Mouse (Mus musculus): ENCODE data around the gene Rab3gap2. TPM values are rescaled to one million over a fixed set of nuclear protein-coding genes. Genes with fewer than 3 reads are reported as not detected.

Gene Rab3gap2
- polyA plus RNA-seq, 1 experiment from 2014 or later, result 38.2 TPM

GRCm38 (mm10) chr1:185247429-185248085 is 43.6 kb downstream of the Rab3gap2 start:
- Histone ChIP-seq H3K36me3 (ENCODE audit: inconsistent target) (peaks cover 90% of the 10 kb centered on the region), H3K79me2 (ENCODE audit: inconsistent target) (no peaks in the 10 kb centered on the region; the same call in 1 of the 2 replicates), H3K4me3 (ENCODE audit: inconsistent target) (no peak overlapping the region), H3K27ac (no peak overlapping the region)
- WGBS (ENCODE audit: missing documents), result 97% methylated on average over 20 of the region's 20 CpGs

- H3K36me3 ChIP-seq (ENCODE audit: inconsistent target), result peaks cover 88% of the 10 kb centered on the region
- H3K79me2 ChIP-seq (ENCODE audit: inconsistent target), result no peaks in the 10 kb centered on the region
- WGBS (ENCODE audit: missing documents), result 97% methylated on average over 8 of the region's 8 CpGs
- no peak overlapping the region for H3K27ac ChIP-seq
- H3K4me3 ChIP-seq (ENCODE audit: inconsistent target), result no peak overlapping the region
Measured at GRCm38 (mm10) chr1:185248728-185249127, 44.8 kb downstream of the Rab3gap2 start.

DNA sequence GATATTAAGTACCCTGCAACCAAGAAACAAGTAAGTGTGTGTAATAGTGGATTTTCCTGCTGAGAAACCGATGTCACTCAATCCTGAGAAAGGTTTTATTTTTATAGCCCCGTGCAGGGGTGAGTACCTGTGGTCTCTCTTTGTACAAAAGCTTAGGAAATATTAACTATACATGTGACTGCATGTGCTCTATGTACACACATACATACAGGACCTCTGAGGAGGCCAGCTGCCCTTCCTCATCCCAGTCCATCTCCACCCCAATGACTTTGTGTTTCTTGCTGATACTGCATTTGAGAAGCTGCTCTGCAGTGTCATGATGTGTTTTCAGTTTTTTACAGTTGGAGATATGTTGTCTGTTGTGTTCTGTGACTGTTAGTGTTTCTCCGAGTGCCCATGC is 48.4 kb downstream of the Rab3gap2 start:
- H3K79me2 ChIP-seq (ENCODE audit: inconsistent target), result no peaks in the 10 kb centered on the region
- H3K4me3 ChIP-seq (ENCODE audit: inconsistent target), result no peak overlapping the region
- 96% methylated on average over 3 of the region's 3 CpGs for WGBS (ENCODE audit: missing documents)
- no peak overlapping the region for H3K27ac ChIP-seq
- peaks cover 86% of the 10 kb centered on the region for H3K36me3 ChIP-seq (ENCODE audit: inconsistent target)

DNA sequence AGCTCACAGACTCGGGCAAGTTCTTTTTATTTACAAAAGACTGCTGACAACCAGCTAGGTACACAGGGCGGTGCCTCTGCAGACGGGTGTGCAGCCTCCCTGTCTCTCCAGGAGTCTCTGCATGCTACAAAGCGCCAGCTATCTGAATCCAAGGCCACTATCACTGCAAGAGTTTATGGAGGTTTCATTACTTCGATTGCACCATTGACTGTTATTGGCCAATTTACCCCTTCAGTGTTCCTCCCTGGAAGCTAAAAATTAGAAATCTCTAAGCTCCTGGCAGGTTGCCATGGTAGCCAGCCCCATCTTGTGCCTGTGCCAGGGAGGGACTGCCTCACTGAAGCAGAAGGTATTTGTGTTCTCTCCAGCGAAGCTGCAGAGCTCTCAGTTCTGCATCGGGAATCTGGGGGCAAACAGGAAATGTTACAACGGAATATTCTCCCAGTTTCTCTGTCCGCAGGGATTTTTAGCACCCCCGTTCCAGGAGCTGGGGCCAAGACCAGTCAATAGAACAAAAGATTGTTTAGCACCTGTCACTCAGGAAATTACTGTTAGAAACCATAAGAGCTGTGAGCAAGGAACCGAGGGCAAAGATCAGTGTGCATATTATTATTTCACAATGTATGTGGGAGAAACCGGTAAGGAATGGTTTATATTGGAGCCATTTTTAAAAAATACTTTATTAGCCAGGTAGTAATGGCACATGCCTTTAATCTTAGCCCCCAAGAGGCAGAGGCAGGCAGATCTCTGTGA is 49.4 kb downstream of the Rab3gap2 start:
- peaks cover 84% of the 10 kb centered on the region for H3K36me3 ChIP-seq (ENCODE audit: inconsistent target)
- no peak overlapping the region for H3K4me3 ChIP-seq (ENCODE audit: inconsistent target)
- no peaks in the 10 kb centered on the region for H3K79me2 ChIP-seq (ENCODE audit: inconsistent target)
- 89% methylated on average over 12 of the region's 12 CpGs for WGBS (ENCODE audit: missing documents)
- H3K27ac ChIP-seq, result no peak overlapping the region

GRCm38 (mm10) chr1:185255336-185255735 is 51.4 kb downstream of the Rab3gap2 start:
- Histone ChIP-seq H3K4me3 (ENCODE audit: inconsistent target) (no peak overlapping the region), H3K36me3 (ENCODE audit: inconsistent target) (peaks cover 84% of the 10 kb centered on the region), H3K27ac (no peak overlapping the region), H3K79me2 (ENCODE audit: inconsistent target) (no peaks in the 10 kb centered on the region)
- 90% methylated on average over 10 of the region's 12 CpGs for WGBS (ENCODE audit: missing documents)

GRCm38 (mm10) chr1:185256753-185257152 is 52.8 kb downstream of the Rab3gap2 start:
- Histone ChIP-seq H3K27ac (no peak overlapping the region), H3K4me3 (ENCODE audit: inconsistent target) (no peak overlapping the region), H3K36me3 (ENCODE audit: inconsistent target) (peaks cover 84% of the 10 kb centered on the region)

DNA sequence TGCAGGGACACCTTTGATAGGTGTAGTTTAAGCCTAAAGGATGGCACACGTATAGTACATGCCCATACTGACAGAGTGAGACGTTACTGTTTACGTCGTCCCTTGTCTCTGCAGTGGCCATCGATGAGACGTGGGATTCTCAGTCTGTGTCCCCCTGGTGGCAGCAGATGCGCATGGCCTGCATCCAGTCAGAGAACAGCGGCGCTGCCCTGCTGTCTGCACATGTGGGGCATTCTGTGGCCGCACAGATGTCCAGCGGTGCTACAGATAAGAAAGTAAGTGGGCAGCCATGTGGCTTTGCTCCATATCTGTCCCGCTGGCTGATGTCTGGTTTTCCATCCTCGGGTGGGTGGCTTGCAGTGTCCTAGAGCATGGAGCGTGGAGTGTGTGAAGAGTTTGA is 58.6 kb downstream of the Rab3gap2 start:
- 95% methylated on average over 14 of the region's 14 CpGs for WGBS (ENCODE audit: missing documents)
- Histone ChIP-seq H3K27ac (no peak overlapping the region), H3K4me3 (ENCODE audit: inconsistent target) (no peak overlapping the region), H3K79me2 (ENCODE audit: inconsistent target) (no peaks in the 10 kb centered on the region), H3K36me3 (ENCODE audit: inconsistent target) (peaks cover 91% of the 10 kb centered on the region)

More at GRCm38 (mm10) chr1:185256753-185257152, 52.8 kb downstream of the Rab3gap2 start:
- H3K79me2 ChIP-seq (ENCODE audit: inconsistent target), result no peaks in the 10 kb centered on the region
- 97% methylated on average over 3 of the region's 3 CpGs for WGBS (ENCODE audit: missing documents)

DNA sequence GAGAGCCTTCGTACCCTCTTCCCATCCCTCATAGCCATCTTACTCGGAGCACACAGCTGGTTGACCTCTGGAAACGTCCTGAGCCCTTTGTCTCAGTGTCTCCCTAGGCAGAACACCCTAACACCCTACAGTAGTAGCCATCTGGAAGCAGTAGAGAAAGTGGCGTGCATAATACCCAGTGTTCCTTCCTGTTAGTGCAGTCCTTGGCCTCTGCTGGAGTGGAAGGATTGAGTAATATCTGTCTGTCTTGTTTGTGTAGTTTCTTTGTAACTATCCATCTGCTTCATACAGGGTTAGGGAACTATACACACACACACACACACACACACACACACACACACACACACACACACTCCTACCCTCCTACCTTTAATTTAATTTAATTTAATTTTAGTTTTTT is 64.8 kb downstream of the Rab3gap2 start:
- H3K79me2 ChIP-seq (ENCODE audit: inconsistent target), result no peaks in the 10 kb centered on the region
- H3K27ac ChIP-seq, result no peak overlapping the region
- 74% methylated on average over 4 of the region's 4 CpGs for WGBS (ENCODE audit: missing documents)
- no peak overlapping the region for H3K4me3 ChIP-seq (ENCODE audit: inconsistent target)
- peaks cover 74% of the 10 kb centered on the region for H3K36me3 ChIP-seq (ENCODE audit: inconsistent target)

GRCm38 (mm10) chr1:185270403-185271097 is 66.6 kb downstream of the Rab3gap2 start:
- 98% methylated on average over 7 of the region's 8 CpGs for WGBS (ENCODE audit: missing documents)
- Histone ChIP-seq H3K4me3 (ENCODE audit: inconsistent target) (no peak overlapping the region), H3K79me2 (ENCODE audit: inconsistent target) (no peaks in the 10 kb centered on the region), H3K36me3 (ENCODE audit: inconsistent target) (peaks cover 70% of the 10 kb centered on the region), H3K27ac (no peak overlapping the region)

DNA sequence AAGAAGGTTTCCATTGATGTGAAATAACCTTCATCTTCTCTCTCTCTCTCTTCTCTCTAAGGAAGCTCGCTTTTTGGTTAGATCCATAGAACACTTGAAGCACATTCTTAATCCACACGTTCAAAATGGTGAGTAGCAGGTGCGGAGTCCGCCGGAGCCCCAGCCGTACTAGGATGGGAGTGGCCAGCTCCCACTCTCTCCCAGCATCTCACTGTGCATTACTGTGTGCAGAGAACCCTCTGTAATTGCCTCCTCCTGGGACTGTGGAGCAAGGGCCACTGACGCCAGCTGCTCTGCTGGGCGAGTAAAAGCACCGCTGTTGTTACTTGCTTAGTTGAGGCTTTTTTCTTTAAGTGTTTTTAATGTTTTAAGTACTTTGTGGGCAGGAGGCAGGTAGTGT is 67.5 kb downstream of the Rab3gap2 start:
- WGBS (ENCODE audit: missing documents), result 98% methylated on average over 9 of the region's 9 CpGs
- Histone ChIP-seq H3K79me2 (ENCODE audit: inconsistent target) (no peaks in the 10 kb centered on the region), H3K4me3 (ENCODE audit: inconsistent target) (no peak overlapping the region), H3K27ac (no peak overlapping the region), H3K36me3 (ENCODE audit: inconsistent target) (peaks cover 71% of the 10 kb centered on the region)

- H3K36me3 ChIP-seq (ENCODE audit: inconsistent target), result peaks cover 89% of the 10 kb centered on the region
- WGBS (ENCODE audit: missing documents), result 93% methylated on average over 5 of the region's 5 CpGs
- no peaks in the 10 kb centered on the region for H3K79me2 ChIP-seq (ENCODE audit: inconsistent target)
- H3K27ac ChIP-seq, result no peak overlapping the region
- no peak overlapping the region for H3K4me3 ChIP-seq (ENCODE audit: inconsistent target)
Measured at GRCm38 (mm10) chr1:185274819-185275545, 71.1 kb downstream of the Rab3gap2 start.

DNA sequence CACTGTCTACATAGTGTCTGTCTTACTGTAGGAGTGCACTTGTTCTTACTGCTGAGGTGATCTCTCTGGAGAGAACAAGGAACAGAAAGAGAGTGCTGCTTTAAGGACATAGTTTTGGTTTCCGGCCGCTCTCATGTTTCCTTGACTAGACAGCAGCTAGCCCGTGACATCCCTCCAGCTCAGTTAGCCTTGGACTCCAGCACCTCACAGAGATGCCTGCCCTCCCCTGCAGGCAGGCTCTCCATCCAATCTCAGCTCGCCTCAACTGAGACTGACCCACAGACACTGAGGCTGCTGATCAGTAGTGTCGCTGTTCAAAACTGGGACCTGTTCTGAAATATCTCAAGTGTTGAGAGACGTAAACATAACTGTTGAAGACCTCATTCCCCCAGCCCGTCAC is 72.1 kb downstream of the Rab3gap2 start:
- 86% methylated on average over 7 of the region's 7 CpGs for whole genome bisulfite sequencing (ENCODE audit: missing documents)
- Histone ChIP-seq H3K4me3 (ENCODE audit: inconsistent target) (no peak overlapping the region), H3K79me2 (ENCODE audit: inconsistent target) (no peaks in the 10 kb centered on the region), H3K36me3 (ENCODE audit: inconsistent target) (peaks cover 89% of the 10 kb centered on the region), H3K27ac (no peak overlapping the region)

DNA sequence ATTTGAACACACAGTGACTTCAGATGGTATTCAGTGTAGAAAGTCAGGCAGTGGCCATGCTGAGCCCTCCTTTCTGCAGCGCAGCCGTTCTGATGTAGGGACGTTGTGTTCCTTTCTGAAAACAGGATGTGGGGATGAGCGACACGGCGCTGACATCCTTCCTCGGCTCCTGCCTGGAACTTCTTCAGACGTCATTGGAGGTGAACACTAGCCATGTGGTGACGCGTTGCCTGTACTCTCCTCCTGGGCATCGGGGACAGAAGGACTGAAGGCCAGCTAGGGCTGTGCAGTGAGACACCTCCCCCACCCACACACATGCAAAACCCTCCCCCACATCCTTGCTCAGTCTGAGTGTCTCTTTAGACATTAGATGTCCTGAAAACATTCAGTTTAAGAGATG is 73.1 kb downstream of the Rab3gap2 start:
- H3K27ac ChIP-seq, result no peak overlapping the region
- H3K36me3 ChIP-seq (ENCODE audit: inconsistent target), result peaks cover 89% of the 10 kb centered on the region
- no peaks in the 10 kb centered on the region for H3K79me2 ChIP-seq (ENCODE audit: inconsistent target)
- no peak overlapping the region for H3K4me3 ChIP-seq (ENCODE audit: inconsistent target)
- 78% methylated on average over 7 of the region's 11 CpGs for WGBS (ENCODE audit: missing documents)

DNA sequence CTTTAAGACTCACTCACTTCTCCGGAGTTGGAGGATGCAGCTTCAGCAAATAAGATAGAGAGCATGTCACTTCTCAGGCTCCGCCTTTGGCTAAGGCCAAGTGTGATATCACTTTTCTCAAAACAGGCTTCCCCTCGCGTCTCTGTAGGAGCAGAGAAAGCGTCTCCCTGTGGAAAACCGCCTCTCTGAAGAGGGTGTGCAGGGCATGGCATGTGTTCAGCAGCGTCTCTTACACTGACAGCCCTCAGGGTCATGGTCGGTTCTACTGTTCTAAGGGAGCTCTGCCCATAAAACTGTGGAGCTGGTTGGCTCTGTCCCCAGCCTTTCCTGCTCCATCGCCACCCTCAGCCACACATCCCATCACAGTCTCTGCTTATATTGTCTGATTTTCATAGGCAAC is 75.4 kb downstream of the Rab3gap2 start:
- Histone ChIP-seq H3K79me2 (ENCODE audit: inconsistent target) (no peaks in the 10 kb centered on the region), H3K36me3 (ENCODE audit: inconsistent target) (peaks cover 99% of the 10 kb centered on the region), H3K4me3 (ENCODE audit: inconsistent target) (no peak overlapping the region), H3K27ac (no peak overlapping the region)
- 90% methylated on average over 9 of the region's 9 CpGs for WGBS (ENCODE audit: missing documents)

All from macrophage (primary cell).